21 mouse cellular contexts compared by ENCODE assay signal in genomic region chr12:27173151-27173550, GRCm38 (mm10).
DNase-seq lines count a peak whose midpoint lies in the region; ATAC-seq lines count a peak whose summit lies in the region.
"Had no signal": no experiment of that assay in that cellular context is flagged by ENCODE, and none has a peak within 500 bp of the region (broad histone marks: within the 10 kb centered on the region; RNA-seq: fewer than 3 reads in every experiment).

No protein-coding gene starts in this region.

- H3K4me1 ChIP-seq in forebrain, embryonic 10.5 days, result 0 out of 2 replicates have a peak, but pooled peaks cover 10% of the 10 kb centered on the region
- H3K4me1 ChIP-seq in forebrain, embryonic 13.5 days, result no peaks in the 10 kb centered on the region
- peaks cover 9% of the 10 kb centered on the region; the same call in 1 of the 2 replicates for H3K4me1 ChIP-seq in kidney, embryonic 16.5 days (ENCODE audit: insufficient read depth, low read length)
- peaks cover 6% of the 10 kb centered on the region; the same call in 1 of the 2 replicates for H3K4me1 ChIP-seq in embryonic facial prominence, embryonic 14.5 days (ENCODE audit: control insufficient read depth, insufficient read depth, low read length)
- H3K4me1 ChIP-seq in hindbrain, embryonic 14.5 days (replicated peaks; ENCODE audit: control insufficient read depth, insufficient read depth, low read length), result no peaks in the 10 kb centered on the region
- H3K4me1 ChIP-seq: heart, embryonic 10.5 days; hindbrain, embryonic 13.5 days had no signal

- DNase-seq in forebrain, embryonic 10.5 days (ENCODE audit: extremely low spot score, low spot score), result no peak
- DNase-seq in kidney, adult 11 months, result no peak
- DNase-seq in embryonic facial prominence, embryonic 14.5 days (ENCODE audit: low spot score), result peak; percentile 37
- no peak for DNase-seq in hindbrain, embryonic 14.5 days (ENCODE audit: low spot score)
- DNase-seq: adrenal gland, postnatal 14 days; cerebellum, adult 18-20 months; cerebellum, adult 9-11 months; gastrocnemius, adult 2 months; gastrocnemius, postnatal 25 days; heart, postnatal 10 days; heart, postnatal 4 days had no signal

- no peak overlapping the region for H3K4me2 ChIP-seq in forebrain, embryonic 13.5 days
- no peak overlapping the region for H3K4me2 ChIP-seq in kidney, embryonic 16.5 days (replicated peaks; ENCODE audit: low read depth, low read length)
- H3K4me2 ChIP-seq in embryonic facial prominence, embryonic 14.5 days (ENCODE audit: low read depth, low read length), result no peak overlapping the region
- no peak overlapping the region for H3K4me2 ChIP-seq in hindbrain, embryonic 14.5 days (replicated peaks)
- H3K4me2 ChIP-seq: embryonic facial prominence, embryonic 12.5 days; hindbrain, embryonic 13.5 days; intestine, embryonic 15.5 days had no signal

- no peak overlapping the region for H3K9ac ChIP-seq in forebrain, embryonic 13.5 days
- no peak overlapping the region for H3K9ac ChIP-seq in kidney, embryonic 16.5 days (replicated peaks; ENCODE audit: low read length)
- H3K9ac ChIP-seq in embryonic facial prominence, embryonic 14.5 days (ENCODE audit: low read depth, low read length), result no peak overlapping the region
- H3K9ac ChIP-seq in hindbrain, embryonic 14.5 days, result no peak overlapping the region
- H3K9ac ChIP-seq: embryonic facial prominence, embryonic 12.5 days; hindbrain, embryonic 13.5 days; intestine, embryonic 15.5 days had no signal

- ATAC-seq in forebrain, embryonic 13.5 days, result no peak
- ATAC-seq in kidney, embryonic 16.5 days (ENCODE audit: low FRiP score, low TSS enrichment), result peak; percentile 90
- peak; percentile 50; the same call in 1 of the 2 replicates for ATAC-seq in embryonic facial prominence, embryonic 14.5 days (ENCODE audit: low read depth)
- no peak for ATAC-seq in hindbrain, embryonic 14.5 days (ENCODE audit: low FRiP score)
- ATAC-seq: activated CD4-positive, CD25-positive, alpha-beta regulatory T cell, adult 4 months; forebrain, embryonic 14.5 days; intestine, embryonic 15.5 days; Patski had no signal

- peak overlapping the region; percentile 59; the same call in 1 of the 2 replicates for H3K27ac ChIP-seq in forebrain, embryonic 10.5 days
- no peak overlapping the region for H3K27ac ChIP-seq in forebrain, embryonic 13.5 days
- peak overlapping the region; percentile 63; the same call in 1 of the 2 replicates for H3K27ac ChIP-seq in kidney, embryonic 16.5 days (ENCODE audit: low read length)
- H3K27ac ChIP-seq in embryonic facial prominence, embryonic 14.5 days (replicated peaks; ENCODE audit: low read depth, low read length), result no peak overlapping the region
- no peak overlapping the region for H3K27ac ChIP-seq in hindbrain, embryonic 14.5 days
- H3K27ac ChIP-seq: embryonic facial prominence, embryonic 12.5 days; gastrocnemius, adult 2 months; heart, embryonic 10.5 days; hindbrain, embryonic 13.5 days; intestine, embryonic 15.5 days had no signal

- H3K4me3 ChIP-seq in forebrain, embryonic 10.5 days, result no peak overlapping the region
- no peak overlapping the region for H3K4me3 ChIP-seq in forebrain, embryonic 13.5 days
- H3K4me3 ChIP-seq in kidney, embryonic 16.5 days (ENCODE audit: low read length), result no peak overlapping the region
- no peak overlapping the region for H3K4me3 ChIP-seq in embryonic facial prominence, embryonic 14.5 days (ENCODE audit: low read depth, low read length)
- no peak overlapping the region for H3K4me3 ChIP-seq in hindbrain, embryonic 14.5 days (replicated peaks; ENCODE audit: low read length)
- H3K4me3 ChIP-seq: embryonic facial prominence, embryonic 12.5 days; gastrocnemius, adult 2 months; heart, embryonic 10.5 days; hindbrain, embryonic 13.5 days; intestine, embryonic 15.5 days had no signal

- 66% methylated on average over 4 of the region's 4 CpGs for WGBS in forebrain, embryonic 10.5 days
- WGBS in forebrain, embryonic 13.5 days, result 83% methylated on average over 4 of the region's 4 CpGs
- WGBS in kidney, embryonic 16.5 days, result 26% methylated on average over 4 of the region's 4 CpGs
- WGBS in embryonic facial prominence, embryonic 14.5 days, result 43% methylated on average over 4 of the region's 4 CpGs
- WGBS in hindbrain, embryonic 14.5 days, result 80% methylated on average over 4 of the region's 4 CpGs

- H3K9me3 ChIP-seq in forebrain, embryonic 10.5 days, result peaks cover 4% of the 10 kb centered on the region; the same call in 1 of the 2 replicates
- no peaks in the 10 kb centered on the region for H3K9me3 ChIP-seq in forebrain, embryonic 13.5 days (replicated peaks)
- H3K9me3 ChIP-seq in kidney, embryonic 16.5 days (ENCODE audit: low read length), result no peaks in the 10 kb centered on the region
- H3K9me3 ChIP-seq in embryonic facial prominence, embryonic 14.5 days (ENCODE audit: control insufficient read depth, low read length), result no peaks in the 10 kb centered on the region
- H3K9me3 ChIP-seq in hindbrain, embryonic 14.5 days (ENCODE audit: control insufficient read depth, low read length), result 0 out of 2 replicates have a peak, but pooled peaks cover 3% of the 10 kb centered on the region
- H3K9me3 ChIP-seq: embryonic facial prominence, embryonic 12.5 days; heart, embryonic 10.5 days; hindbrain, embryonic 13.5 days; intestine, embryonic 15.5 days had no signal

- no peaks in the 10 kb centered on the region for H3K27me3 ChIP-seq in forebrain, embryonic 10.5 days (ENCODE audit: poor library complexity, severe bottlenecking)
- H3K27me3 ChIP-seq in forebrain, embryonic 13.5 days, result no peaks in the 10 kb centered on the region
- H3K27me3 ChIP-seq in kidney, embryonic 16.5 days (ENCODE audit: insufficient read depth, low read length), result no peaks in the 10 kb centered on the region
- no peaks in the 10 kb centered on the region for H3K27me3 ChIP-seq in embryonic facial prominence, embryonic 14.5 days (replicated peaks; ENCODE audit: control insufficient read depth, insufficient read depth, low read length)
- no peaks in the 10 kb centered on the region for H3K27me3 ChIP-seq in hindbrain, embryonic 14.5 days (ENCODE audit: control insufficient read depth, insufficient read depth, low read length)
- H3K27me3 ChIP-seq: CH12.LX; embryonic facial prominence, embryonic 12.5 days; hindbrain, embryonic 13.5 days; intestine, embryonic 15.5 days had no signal

- H3K36me3 ChIP-seq in forebrain, embryonic 10.5 days (replicated peaks), result no peaks in the 10 kb centered on the region
- H3K36me3 ChIP-seq in forebrain, embryonic 13.5 days (ENCODE audit: poor library complexity, severe bottlenecking), result no peaks in the 10 kb centered on the region
- H3K36me3 ChIP-seq in kidney, embryonic 16.5 days (ENCODE audit: insufficient read depth, low read length), result no peaks in the 10 kb centered on the region
- no peaks in the 10 kb centered on the region for H3K36me3 ChIP-seq in embryonic facial prominence, embryonic 14.5 days (ENCODE audit: control insufficient read depth, insufficient read depth, low read length)
- no peaks in the 10 kb centered on the region for H3K36me3 ChIP-seq in hindbrain, embryonic 14.5 days (replicated peaks; ENCODE audit: control insufficient read depth, insufficient read depth)
- H3K36me3 ChIP-seq: embryonic facial prominence, embryonic 12.5 days; heart, embryonic 10.5 days; hindbrain, embryonic 13.5 days; intestine, embryonic 15.5 days had no signal

Comparison
In these comparisons a context has a peak if more than half of its experiments do, and no peak if none do; other contexts are left out.
1. H3K27ac ChIP-seq: peak in forebrain, embryonic 10.5 days (single experiment) and kidney, embryonic 16.5 days (single experiment); none in forebrain, embryonic 13.5 days (single experiment), embryonic facial prominence, embryonic 14.5 days (single experiment) and hindbrain, embryonic 14.5 days (single experiment).
2. ATAC-seq: peak in kidney, embryonic 16.5 days (single experiment) and embryonic facial prominence, embryonic 14.5 days (single experiment); none in forebrain, embryonic 13.5 days (single experiment) and hindbrain, embryonic 14.5 days (single experiment).